Mouse (Mus musculus): ENCODE data around the gene Gria3.

Gria3 gene

DNA sequence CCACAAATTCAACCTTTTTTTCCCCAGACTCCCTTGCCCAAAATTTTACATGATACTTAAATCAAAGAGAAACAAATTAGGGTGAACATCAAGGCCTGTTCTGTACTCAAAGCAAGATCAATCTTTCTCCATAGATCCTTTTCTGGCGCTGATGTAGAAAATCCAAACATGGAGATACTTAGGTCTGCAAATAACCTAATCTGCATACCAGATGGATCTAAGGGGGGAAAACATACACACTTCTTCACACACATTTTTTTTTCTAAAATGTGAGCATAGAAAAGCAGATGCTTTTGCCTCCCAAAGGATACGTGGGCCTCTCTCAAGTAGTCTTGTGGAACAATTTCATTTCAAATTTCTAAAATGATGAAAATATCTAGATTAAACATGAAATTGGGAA, 164.2 kb downstream of the Gria3 start:
- no peak for DNase-seq (ENCODE audit: low read depth in 2 of 2, low spot score in 2 of 2)

DNA sequence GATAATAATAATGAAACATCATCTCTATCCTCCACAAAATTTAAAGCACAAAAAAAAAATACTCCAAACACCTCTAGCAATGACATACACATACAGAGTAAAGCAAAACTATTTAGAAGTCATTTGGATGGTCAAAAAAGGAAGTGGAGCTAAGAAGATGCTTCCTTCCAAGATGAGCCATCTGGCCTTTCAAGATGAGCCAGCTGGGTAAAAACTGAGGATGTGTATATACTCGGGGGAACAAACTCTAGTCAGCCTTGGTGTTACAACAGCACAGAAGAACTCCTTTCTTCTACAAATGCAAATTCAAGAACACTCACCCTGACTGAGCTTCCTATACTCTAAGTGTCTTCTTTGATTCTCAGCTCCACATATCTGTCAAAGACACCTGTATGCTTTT, 172.4 kb downstream of the Gria3 start:
- DNase-seq (ENCODE audit: low read depth in 2 of 2, low spot score in 2 of 2) = no peak

DNA sequence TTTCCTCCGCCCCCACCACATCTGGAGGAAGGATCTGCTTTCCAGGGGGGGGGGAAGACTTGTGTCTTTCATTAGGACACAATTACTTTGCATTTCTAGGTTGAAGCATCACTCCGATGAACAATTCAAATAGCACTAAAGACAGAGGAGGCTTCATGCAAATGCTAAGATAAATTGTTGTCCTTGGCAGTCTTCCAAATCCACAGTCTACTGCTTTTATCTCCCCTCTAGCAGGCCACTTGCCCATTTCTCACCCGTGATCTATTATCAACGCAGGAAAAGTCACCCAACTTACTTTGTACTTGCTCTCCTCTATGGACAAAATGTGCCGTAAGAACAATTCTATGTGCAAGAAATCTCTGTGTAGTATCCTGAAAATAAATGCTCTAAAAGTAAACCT, 178.1 kb downstream of the Gria3 start:
- DNase-seq (ENCODE audit: low read depth in 2 of 2, low spot score in 2 of 2) = no peak

DNA sequence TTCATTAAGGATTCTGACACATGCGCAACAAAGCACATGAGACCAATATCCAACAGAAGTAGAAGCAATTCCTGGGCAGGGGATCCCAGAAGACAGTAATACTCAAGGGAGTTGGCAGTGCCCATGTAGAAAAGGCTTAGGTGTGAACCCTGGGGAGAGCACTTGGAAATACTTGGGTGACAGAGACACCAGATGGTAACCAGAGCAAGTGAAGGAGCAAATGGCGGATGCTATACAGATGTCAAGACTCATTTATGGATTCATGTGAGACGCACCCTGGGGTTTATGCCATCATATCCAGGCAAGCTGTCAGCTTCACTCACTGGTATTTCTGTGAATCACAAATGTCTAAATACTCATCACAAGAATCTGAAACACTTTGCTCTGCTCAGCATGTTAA, 187.0 kb downstream of the Gria3 start:
- DNase-seq (ENCODE audit: low read depth in 2 of 2, low spot score in 2 of 2) = no peak

DNA sequence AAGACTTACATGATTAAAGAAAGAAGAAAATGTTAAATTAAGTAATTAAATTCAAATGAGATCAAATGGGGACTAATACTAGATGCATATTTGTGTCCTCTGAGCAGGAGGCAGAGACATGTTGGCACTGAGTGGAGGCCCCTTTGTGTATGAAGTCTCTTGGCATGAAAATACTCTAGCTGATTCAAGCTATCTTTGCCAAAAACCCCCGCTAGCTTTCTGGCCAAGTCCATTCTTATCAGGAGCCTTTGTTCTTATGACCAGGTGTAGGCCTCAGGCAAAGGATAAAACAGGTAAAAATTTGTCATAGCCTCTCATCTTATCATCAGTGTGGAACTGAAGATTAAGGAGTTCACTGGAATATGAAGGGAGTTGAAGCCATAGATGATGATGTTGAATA, 206.5 kb downstream of the Gria3 start:
- no peak for DNase-seq (ENCODE audit: low read depth in 2 of 2, low spot score in 2 of 2)

DNA sequence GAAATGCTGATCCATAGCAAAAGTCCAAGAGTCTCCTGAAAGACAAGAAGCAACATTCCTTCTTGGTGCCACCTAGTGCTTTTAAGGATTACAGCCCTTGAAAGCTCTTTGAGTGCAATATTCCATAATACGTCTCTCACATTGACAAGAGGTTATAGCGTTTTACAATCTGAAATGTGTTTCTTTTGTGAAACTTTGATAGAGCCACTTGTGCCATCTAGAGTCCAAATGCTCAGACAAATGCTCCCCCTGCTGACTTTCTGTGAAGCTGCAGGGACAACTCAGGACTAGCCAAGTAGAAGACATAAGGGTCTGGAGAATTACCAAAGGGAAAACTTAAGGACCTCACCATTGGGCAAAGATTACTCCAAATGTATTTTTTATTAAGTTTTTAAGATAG, 214.3 kb downstream of the Gria3 start:
- no peak for DNase-seq (ENCODE audit: low read depth in 2 of 2, low spot score in 2 of 2)

DNA sequence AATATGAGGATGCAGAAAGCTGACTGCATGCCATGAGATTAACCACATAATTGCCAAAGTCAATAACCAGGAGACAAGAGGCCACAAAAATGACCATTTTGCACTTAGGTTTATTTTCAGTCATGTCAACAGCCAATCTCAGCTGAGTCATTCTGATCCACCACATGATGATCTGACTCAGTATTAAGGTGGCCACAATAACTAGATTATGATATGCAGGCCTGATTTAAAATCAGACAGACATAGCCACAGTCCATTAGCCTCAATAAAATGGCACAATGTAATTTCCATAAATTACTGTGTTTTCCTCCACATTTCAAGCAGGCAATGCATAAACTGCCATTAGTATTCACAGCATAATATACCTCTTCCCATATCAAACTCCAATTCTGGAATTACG, 216.3 kb downstream of the Gria3 start:
- DNase-seq (ENCODE audit: low read depth in 2 of 2, low spot score in 2 of 2) = no peak

DNA sequence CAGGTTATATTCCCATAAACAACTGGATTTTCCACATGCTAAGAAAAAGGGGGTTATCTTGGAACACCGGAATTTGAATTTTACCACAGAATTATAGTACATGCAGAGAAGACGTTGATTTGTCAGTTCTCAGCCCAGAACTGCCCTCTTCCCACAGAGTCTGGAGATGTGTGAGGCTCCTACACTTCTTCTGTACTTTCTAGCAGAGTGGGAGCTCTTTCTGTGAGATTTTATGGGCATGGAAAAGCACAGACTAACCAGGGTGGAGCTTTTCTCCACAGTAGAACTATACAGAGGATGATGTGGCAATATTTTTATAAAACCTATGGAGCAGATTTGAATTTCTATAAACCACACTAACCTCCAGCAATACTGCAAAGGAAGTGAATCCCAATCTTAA, 217.7 kb downstream of the Gria3 start:
- DNase-seq (ENCODE audit: low read depth in 2 of 2, low spot score in 2 of 2) = no peak

DNA sequence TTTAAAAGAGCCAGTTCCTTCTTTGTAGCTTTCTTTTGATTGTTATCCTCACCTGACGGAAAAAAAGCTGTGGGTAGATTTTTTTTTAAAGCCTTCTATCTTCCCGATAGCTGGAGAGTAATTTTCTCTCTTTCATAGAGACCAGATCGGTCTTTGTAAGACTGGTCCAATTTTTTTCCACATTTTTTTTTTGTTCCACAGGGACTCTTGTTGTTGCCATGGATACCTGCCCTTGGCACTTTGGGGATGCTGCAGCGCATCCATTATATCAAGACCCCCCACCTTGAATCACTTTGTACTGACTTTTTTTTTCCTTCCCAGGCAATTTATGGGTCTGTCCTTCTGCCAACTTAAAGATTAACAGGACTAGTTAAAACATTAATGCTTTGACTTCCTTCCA, 232.9 kb downstream of the Gria3 start:
- no peak for DNase-seq (ENCODE audit: low read depth in 2 of 2, low spot score in 2 of 2)

DNA sequence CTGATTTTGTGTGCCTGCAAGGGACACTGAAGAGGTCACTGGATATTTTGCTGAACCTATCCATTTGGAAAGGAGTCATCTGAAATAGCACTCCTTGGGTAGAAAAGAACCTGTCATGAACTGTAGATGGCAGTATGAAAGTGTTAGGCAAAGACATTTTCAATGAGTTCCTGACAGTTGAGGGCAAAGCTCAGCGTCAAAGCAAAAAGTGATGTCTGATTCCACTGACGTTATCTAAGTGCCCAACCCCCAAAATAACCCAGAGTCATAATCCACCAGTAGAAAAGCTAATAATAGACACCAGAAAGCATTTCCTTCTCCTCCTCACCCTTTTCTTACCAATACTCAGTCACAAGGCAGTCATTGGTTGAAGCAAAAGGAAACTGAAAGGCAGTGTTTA, 244.3 kb downstream of the Gria3 start:
- DNase-seq (ENCODE audit: low read depth in 2 of 2, low spot score in 2 of 2) = no peak

DNA sequence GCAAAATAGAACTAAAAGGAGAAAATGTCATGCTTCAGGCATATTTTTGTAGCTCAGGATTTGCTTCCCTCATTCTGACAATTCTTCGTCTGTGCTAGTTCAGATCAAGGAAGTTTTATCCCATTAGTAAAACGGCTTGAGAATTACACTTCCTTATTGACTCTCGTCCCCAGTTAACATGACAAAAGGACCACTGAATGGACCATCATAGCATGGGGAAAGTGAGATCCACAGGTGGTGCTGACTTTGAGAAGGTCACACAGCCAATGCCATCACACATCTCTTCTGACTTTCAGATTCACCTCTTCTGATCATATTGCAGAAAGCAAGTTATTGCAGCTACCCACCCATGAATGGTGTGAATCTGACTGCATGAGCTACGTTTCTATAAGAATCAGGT, 257.1 kb downstream of the Gria3 start:
- DNase-seq (ENCODE audit: low read depth in 2 of 2, low spot score in 2 of 2) = no peak

DNA sequence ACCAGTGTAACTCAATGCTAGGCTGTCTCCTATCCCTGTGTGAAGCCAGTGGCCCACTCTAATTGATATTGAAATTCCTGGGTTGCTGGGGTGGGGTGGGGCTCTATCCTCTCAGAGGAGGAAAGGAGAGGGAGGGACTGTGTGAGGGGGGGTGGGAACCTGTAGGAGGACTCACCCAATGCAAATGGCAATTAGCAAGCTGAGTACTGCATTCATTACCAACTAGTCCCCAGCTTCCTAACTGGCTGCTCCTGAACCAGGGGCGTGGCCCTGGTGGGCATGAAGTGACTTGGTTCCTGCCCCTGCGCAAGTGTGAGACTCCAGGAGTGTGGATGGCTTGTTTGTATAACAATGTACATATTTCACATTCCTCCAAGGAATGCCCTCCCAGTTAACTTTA, 288.2 kb downstream of the Gria3 start:
- no peak for DNase-seq (ENCODE audit: low read depth in 2 of 2, low spot score in 2 of 2)

DNA sequence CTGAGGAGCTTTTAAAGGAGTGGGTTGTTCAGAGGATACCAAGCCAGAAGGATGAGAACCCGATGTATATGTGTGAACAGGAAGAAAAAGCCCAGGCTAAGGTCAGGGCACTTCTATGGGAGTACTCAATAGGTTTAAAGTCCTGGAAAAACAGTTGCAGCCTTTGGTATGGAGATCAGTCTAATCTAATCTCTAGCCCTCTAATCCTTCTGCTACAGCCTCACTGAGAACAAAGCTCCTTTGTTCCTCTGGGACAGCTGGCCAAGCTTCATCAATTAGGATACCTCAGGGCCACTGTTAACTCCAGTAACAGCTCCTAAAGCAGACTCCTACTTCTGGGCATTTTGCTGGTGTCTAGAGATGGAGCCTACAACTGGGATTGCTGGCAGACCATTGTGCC, 291.4 kb downstream of the Gria3 start:
- DNase-seq (ENCODE audit: low read depth in 2 of 2, low spot score in 2 of 2) = no peak

Data from CD8-positive naive resting alpha-beta T cell, adult 2 months (primary cell).